Mouse (Mus musculus) neural tube, embryonic 12.5 days (tissue): ENCODE data around the gene Rbp7. TPM values are rescaled to one million over a fixed set of nuclear protein-coding genes. Genes with fewer than 3 reads are reported as not detected.

Experiments used
- ATAC-seq: fragments of 200-750 bp; cut with Nextera tagmentation; 2 replicates; pipeline ENCODE4 v1.8.0; 2017; ENCODE audit warnings: low read depth, mild to moderate bottlenecking, moderate TSS enrichment, moderate library complexity; ENCODE audit not compliant: low FRiP score
- H3K27ac ChIP-seq: fragments of 300-500 bp; sonication (generic); 2 replicates; pipeline ENCODE4 v1.5.1; 2016
- H3K27me3 ChIP-seq: fragments of 300-500 bp; sonication (generic); replicated peaks from 2 replicates; pipeline ENCODE4 v1.6.1; 2016; ENCODE audit warnings: mild to moderate bottlenecking
- H3K36me3 ChIP-seq: fragments of 300-500 bp; sonication (generic); 2 replicates; pipeline ENCODE4 v1.6.1; 2016; ENCODE audit warnings: mild to moderate bottlenecking
- H3K4me1 ChIP-seq: fragments of 300-500 bp; sonication (generic); 2 replicates; pipeline ENCODE4 v1.6.1; 2016
- H3K4me2 ChIP-seq: fragments of 300-500 bp; sonication (generic); replicated peaks from 2 replicates; pipeline ENCODE4 v1.6.1; 2016; ENCODE audit warnings: mild to moderate bottlenecking
- H3K4me3 ChIP-seq: fragments of 300-500 bp; sonication (generic); 2 replicates; pipeline ENCODE4 v1.5.1; 2016
- H3K9ac ChIP-seq: fragments of 300-500 bp; sonication (generic); 2 replicates; pipeline ENCODE4 v1.6.1; 2016; ENCODE audit warnings: mild to moderate bottlenecking
- H3K9me3 ChIP-seq: fragments of 300-500 bp; sonication (generic); 2 replicates; pipeline ENCODE4 v1.6.1; 2016; ENCODE audit warnings: mild to moderate bottlenecking
- WGBS: fragments of 180-500 bp; shearing (Covaris S2); methylation state at CpG from one replicate; pipeline ENCODE4 v1.1.7; 2016; 5-methylcytosine and 5-hydroxymethylcytosine counted together
- polyA plus RNA-seq: library from polyadenylated mRNA; unstranded; fragments of >200 nt; fragmentation: Nextera tagmentation; extraction: Ambion mirVana; gene quantifications from 2 replicates; pipeline ENCODE4 v1.2.1, GENCODE M21; 2016

Rbp7 gene
- polyA plus RNA-seq, 1 experiment from 2014 or later, result not detected

DNA sequence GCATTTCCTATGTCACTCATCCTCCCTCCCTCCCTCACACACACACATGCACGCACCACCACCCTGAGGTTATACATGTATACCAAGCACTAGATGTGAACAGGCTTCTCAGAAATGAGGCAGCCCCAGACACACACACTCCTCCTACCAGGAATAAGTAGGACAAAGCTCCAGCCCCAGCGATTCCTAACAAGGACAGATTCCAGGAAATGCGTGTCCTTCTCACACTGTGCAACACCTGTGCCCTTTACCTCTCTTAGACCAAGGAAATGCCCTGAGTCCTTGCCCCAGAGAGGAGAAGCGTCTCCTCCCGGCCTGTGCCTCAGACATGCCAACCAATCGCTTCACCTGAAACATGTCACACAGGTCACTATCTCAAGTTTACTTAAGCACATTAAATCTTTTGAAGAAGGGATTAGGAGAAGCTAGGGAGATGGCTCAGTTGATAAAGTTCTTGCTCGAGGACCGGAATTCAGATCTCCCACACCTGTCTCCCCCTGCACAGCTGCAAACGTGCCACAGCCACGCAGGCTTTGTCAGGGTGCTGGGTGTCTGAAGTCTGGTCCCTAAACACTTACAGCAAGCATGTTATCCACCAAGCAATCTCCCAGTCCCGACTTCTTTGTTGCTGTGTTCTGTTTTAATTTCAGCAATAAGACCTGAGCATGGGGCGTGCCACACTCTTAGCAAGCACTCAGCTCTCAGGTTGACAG is 53.7 kb downstream of the Rbp7 start:
- Histone ChIP-seq H3K27ac (no peak overlapping the region), H3K27me3 (no peaks in the 10 kb centered on the region), H3K4me2 (no peak overlapping the region), H3K4me3 (no peak overlapping the region), H3K4me1 (peaks cover 24% of the 10 kb centered on the region), H3K36me3 (peaks cover 23% of the 10 kb centered on the region), H3K9me3 (no peaks in the 10 kb centered on the region), H3K9ac (no peak overlapping the region)
- no peak for ATAC-seq
- 88% methylated on average over 12 of the region's 12 CpGs for WGBS

Other genes with a start within 250 kb of the Rbp7 start
- gene Kif1b, start 147.3 kb downstream of the Rbp7 start, polyA plus RNA-seq, result 111 and 136 TPM in 2 replicates
- 76.3 and 77.5 TPM in 2 replicates for gene Ube4b, start 28.2 kb downstream of the Rbp7 start, polyA plus RNA-seq
- 0.67 TPM in 1 of 2 replicates, not detected in the other for gene Tmem274, start 22.4 kb upstream of the Rbp7 start, polyA plus RNA-seq
- gene Nmnat1, start 30.2 kb upstream of the Rbp7 start, polyA plus RNA-seq, result 12.0 and 14.0 TPM in 2 replicates
- 46.1 and 51.0 TPM in 2 replicates for gene Lzic, start 30.3 kb upstream of the Rbp7 start, polyA plus RNA-seq
- 75.6 and 89.2 TPM in 2 replicates for gene Ctnnbip1, start 63.3 kb upstream of the Rbp7 start, polyA plus RNA-seq
- gene Clstn1, start 131.5 kb upstream of the Rbp7 start, polyA plus RNA-seq, result 133 and 138 TPM in 2 replicates
- gene Pik3cd, start 247.6 kb upstream of the Rbp7 start, polyA plus RNA-seq, result 20.7 and 22.9 TPM in 2 replicates